Mouse (Mus musculus): Measurements from ENCODE around the gene Cog5.

DNA sequence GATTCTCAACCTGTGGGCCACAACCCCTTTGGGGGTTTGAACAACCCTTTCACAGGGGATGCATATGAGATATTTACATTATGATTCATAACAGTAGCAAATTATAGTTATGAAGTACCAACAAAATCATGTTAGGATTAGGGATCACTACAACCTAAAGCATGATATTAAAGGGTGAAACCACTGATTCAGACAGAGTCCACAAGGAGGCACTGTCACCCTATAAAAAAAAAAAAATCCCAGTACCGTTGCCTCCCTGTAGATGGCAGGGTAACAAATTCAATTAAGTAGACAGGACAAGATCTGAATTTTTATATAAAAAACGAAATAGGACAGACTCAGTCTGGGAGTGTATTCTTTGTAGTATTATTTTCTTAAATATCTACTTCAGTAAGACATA, 312.9 kb downstream of the Cog5 start:
- TF ChIP-seq PAX5 (IDR thresholded peaks at IDR 0.05; ENCODE audit: low read length), result no peak
- TF ChIP-seq POLR2A (IDR thresholded peaks at IDR 0.05; ENCODE audit: low read depth, low read length), result no peak
- no peak for TF ChIP-seq POLR2AphosphoS2 (IDR thresholded peaks at IDR 0.05; ENCODE audit: low read depth, low read length)
- no peak for TF ChIP-seq TBP (conservative IDR thresholded peaks at IDR 0.05; ENCODE audit: low read depth, low read length)
- TF ChIP-seq GABPA (IDR thresholded peaks at IDR 0.05; ENCODE audit: insufficient replicate concordance, low read depth, low read length), result no peak
- TF ChIP-seq NRF1 (IDR thresholded peaks at IDR 0.05; ENCODE audit: low read depth, low read length), result no peak
- TF ChIP-seq EP300 (IDR thresholded peaks at IDR 0.05; ENCODE audit: low read length), result no peak
- TF ChIP-seq CTCF (conservative IDR thresholded peaks at IDR 0.05 in 1 of 2, IDR thresholded peaks at IDR 0.05 in 1 of 2; ENCODE audit: low read depth in 2 of 2, low read length in 2 of 2), result peak; percentile 60 to 100
- TF ChIP-seq ZNF384 (IDR thresholded peaks at IDR 0.05; ENCODE audit: low read depth, low read length), result peak; percentile 80

All from CH12.LX (cell line).